Mouse (Mus musculus) cerebellum, adult 18-20 months (tissue): ENCODE data around the gene Rab8a.
A peak's percentile ranks its signal among the peaks of the same experiment; 100 is the strongest.

ENCODE experiments used
- DNase-seq, 2 experiments: peaks; one replicate each; pipeline ENCODE4 v3.0.0; 2021

The Rab8a gene

DNA sequence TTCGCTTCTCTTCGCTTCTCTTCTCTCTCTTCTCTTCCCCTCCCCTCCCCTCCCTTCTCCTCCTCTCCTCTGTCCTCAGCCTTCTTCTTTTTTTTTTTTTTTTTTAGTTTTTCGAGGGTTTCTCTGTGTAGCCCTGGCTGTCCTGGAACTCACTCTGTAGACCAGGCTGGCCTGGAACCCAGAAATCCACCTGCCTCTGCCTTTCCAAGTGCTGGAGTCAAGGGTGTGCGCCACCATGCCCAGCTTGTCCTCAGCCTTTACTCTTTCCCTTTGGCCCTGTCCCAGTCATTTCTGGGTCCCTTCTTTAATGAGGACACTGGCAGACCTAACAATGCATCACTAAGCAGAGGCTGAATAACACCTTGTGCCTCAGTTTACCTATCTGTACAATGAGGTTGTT is 52.5 kb downstream of the Rab8a start, which contains the start of gene Gm11034:
TSS of gene Gm11034 (minus strand) at position 101 of the 400 bp plus-strand sequence.
- no peak for DNase-seq

DNA sequence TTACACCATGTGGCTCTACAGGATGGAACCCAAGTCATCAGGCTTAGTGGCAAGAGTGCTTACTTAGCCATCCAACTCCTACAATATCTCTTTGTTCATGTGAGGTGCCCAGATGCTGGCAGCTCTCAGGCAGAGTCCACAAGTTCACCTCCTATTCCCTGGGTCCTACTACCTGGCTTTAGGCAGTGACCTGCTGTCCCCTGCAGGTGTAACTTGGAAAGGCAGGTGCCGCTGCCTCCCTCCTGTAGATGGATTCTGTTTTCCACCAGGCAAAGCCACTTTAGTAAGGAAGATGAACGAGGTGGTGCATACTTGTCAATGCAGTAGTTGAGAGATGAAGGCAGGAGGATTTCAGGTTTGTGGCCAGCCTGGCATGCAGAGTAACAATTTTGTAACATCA is 54.1 kb downstream of the Rab8a start:
- DNase-seq = no peak

DNA sequence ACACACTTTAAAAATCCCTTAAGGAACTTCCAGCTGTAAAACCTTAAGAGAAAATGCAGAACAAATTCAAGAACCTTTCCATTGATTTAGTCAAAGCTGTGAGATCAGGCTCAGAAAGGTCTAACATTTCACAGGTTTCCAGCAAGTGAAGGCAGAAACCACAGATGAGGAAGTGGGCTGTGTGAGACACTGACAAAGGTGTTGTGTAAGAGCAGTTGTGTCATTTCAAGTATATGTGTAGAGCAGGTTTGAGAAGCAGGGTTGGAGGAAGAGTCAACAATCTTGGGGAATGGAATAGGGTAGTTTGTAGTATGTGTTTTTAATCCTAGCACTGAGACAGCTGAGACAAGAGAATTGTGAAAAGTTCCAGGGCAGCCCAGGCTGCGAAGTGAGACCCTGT is 54.9 kb downstream of the Rab8a start:
- no peak for DNase-seq

DNA sequence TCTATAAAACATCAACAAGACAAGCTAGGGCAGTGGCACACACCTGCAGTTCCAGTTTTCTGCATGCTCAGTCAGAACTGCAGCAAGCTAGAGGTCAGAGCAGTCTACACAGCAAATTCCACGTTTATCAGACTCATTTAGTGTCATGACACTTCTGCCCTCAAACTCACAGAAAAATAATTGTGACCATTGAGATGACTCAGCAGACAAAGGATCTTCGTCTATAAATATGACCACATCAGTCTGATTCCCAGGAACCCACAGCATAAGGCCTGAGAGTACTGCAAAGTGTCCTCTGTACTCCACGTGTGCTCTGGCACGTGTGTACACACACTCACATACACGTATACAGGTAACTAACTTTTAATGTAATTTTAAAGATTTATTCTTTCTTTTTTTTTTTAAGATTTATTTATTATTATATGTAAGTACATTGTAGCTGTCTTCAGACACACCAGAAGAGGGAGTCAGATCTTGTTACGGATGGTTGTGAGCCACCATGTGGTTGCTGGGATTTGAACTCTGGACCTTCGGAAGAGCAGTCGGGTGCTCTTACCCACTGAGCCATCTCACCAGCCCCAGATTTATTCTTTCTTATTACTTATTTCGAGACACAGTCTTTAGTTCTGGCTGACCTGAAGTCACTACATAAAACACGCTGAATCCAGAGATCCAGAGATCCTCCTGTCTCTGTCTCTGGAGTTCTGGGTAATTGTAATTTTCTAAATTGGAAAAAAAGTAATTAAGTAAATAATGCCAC is 58.0 kb downstream of the Rab8a start:
- DNase-seq = no peak

DNA sequence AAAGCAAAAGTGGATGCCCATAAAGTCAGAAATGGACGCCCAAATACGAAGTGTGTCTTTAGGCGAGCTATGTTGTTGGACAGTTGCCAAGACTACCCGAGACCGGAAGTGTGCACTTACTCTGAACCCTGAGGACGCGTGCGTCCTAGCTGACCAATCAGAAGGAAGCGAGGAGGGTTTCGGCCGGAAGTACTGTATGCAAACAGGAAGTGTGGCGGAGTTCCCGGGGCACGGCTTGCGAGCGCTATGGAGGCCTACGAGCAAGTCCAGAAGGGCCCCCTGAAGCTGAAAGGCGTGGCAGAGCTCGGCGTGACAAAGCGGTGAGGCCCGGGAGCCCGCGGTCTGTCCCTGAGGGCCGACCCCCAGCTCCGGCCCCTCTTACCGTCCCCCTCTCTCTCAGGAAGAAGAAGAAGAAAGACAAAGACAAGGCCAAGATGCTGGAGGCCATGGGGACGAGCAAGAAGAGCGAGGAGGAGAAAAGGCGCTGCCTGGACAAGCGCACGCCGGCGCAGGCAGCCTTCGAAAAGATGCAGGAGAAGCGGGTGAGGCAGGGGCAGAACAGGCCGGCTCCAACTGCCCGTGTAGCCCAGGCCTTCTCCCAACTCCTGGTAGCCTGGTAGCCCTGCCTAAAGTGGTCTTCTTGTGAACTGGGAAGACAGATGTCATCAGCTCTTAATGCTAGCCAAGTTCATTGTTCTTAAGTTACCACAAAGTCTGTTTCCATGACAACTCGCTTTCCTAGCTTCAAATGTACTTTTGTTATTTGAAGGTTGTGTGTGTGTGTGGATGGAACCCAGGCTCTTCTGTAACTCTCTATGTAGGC is 58.8 kb downstream of the Rab8a start, which contains the start of gene Fam32a:
TSS of gene Fam32a (plus strand) at position 190 of the 823 bp plus-strand sequence.
- peak; percentile 85 to 90 for DNase-seq

DNA sequence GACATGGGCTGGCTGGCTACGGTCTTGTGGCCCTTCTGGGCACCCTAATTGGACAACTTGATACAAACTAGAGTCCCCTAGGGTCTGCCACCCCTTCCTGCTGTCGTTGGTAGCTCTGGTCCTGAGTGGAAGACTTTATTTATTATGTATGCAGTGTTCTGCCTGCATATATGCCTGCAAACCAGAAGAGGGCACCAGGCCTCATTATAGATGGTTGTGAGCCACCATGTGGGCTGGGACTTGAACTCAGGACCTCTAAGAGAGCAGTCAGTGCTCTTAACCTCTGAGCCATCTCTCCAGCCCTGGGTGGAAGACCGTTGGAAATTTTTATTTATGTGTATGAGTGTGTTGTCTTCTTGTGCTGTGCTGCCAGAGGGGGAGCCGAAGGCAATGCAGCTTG is 59.8 kb downstream of the Rab8a start:
- DNase-seq = no peak

DNA sequence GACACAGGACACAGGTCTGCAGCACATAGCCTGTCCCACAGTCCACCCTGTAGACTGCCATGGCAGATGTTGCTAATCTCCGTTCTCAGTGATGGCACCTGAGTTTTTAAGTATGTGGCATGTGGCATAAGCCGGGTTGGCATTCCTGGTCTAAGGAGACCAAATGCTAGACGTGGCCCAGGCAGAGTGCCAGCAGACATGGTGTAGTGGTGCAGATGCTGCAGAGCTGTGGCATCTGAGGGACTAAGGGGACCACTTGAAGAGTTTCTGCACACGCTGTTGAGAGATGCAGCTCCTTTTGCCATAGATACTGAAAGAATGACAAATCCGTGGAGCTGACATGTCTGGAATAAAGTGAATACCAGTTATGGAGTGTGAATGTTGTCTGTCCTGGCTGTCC is 61.7 kb downstream of the Rab8a start:
- no peak for DNase-seq
